Mouse (Mus musculus): ENCODE measurements around the gene 4933415F23Rik.
"Not testable (repeated sequence)": the region's sequence is repeated elsewhere in the genome, so short reads cannot be mapped to it uniquely, and the experiment has no call there.

4933415F23Rik gene

GRCm38 (mm10) chr1:23102021-23102420 lies at the start of gene 4933415F23Rik:
4933415F23Rik (minus strand) TSS chr1:23102253.
- DNase-seq = no peak

GRCm38 (mm10) chr1:23151722-23152121 lies 49.7 kb upstream of the 4933415F23Rik start:
- DNase-seq = no peak

- no peak for DNase-seq
Measured at GRCm38 (mm10) chr1:23146198-23146873, 44.3 kb upstream of the 4933415F23Rik start.

- no peak for DNase-seq
Measured at GRCm38 (mm10) chr1:23141121-23141811, 39.2 kb upstream of the 4933415F23Rik start.

GRCm38 (mm10) chr1:23140530-23140929 lies 38.5 kb upstream of the 4933415F23Rik start:
- DNase-seq = not testable (repeated sequence)

- no peak for DNase-seq
Measured at GRCm38 (mm10) chr1:23120901-23121300, 18.8 kb upstream of the 4933415F23Rik start.

- DNase-seq = no peak
Measured at GRCm38 (mm10) chr1:23119406-23119805, 17.4 kb upstream of the 4933415F23Rik start.

GRCm38 (mm10) chr1:23117423-23117822 lies 15.4 kb upstream of the 4933415F23Rik start:
- DNase-seq = no peak

- DNase-seq = no peak
Measured at GRCm38 (mm10) chr1:23109191-23109590, 7.1 kb upstream of the 4933415F23Rik start.

- DNase-seq = no peak
Measured at GRCm38 (mm10) chr1:23102881-23103280, 828 bp upstream of the 4933415F23Rik start.

GRCm38 (mm10) chr1:23099791-23100190 lies 2.3 kb downstream of the 4933415F23Rik start:
- no peak for DNase-seq

- DNase-seq = no peak
Measured at GRCm38 (mm10) chr1:23098451-23098850, 3.6 kb downstream of the 4933415F23Rik start.

GRCm38 (mm10) chr1:23097996-23098395 lies 4.1 kb downstream of the 4933415F23Rik start:
- DNase-seq = no peak

- DNase-seq = no peak
Measured at GRCm38 (mm10) chr1:23067715-23068114, 34.3 kb downstream of the 4933415F23Rik start.

GRCm38 (mm10) chr1:23064717-23065475 lies 37.2 kb downstream of the 4933415F23Rik start:
- DNase-seq = no peak

- DNase-seq = no peak
Measured at GRCm38 (mm10) chr1:23063946-23064345, 38.1 kb downstream of the 4933415F23Rik start.

- DNase-seq = no peak
Measured at GRCm38 (mm10) chr1:23061614-23062373, 40.3 kb downstream of the 4933415F23Rik start.

GRCm38 (mm10) chr1:23060056-23060455 lies 42.0 kb downstream of the 4933415F23Rik start:
- no peak for DNase-seq

All from B cell, adult 2 months (primary cell).